ENCODE assay signal across 12 mouse cellular contexts in the genomic region with DNA sequence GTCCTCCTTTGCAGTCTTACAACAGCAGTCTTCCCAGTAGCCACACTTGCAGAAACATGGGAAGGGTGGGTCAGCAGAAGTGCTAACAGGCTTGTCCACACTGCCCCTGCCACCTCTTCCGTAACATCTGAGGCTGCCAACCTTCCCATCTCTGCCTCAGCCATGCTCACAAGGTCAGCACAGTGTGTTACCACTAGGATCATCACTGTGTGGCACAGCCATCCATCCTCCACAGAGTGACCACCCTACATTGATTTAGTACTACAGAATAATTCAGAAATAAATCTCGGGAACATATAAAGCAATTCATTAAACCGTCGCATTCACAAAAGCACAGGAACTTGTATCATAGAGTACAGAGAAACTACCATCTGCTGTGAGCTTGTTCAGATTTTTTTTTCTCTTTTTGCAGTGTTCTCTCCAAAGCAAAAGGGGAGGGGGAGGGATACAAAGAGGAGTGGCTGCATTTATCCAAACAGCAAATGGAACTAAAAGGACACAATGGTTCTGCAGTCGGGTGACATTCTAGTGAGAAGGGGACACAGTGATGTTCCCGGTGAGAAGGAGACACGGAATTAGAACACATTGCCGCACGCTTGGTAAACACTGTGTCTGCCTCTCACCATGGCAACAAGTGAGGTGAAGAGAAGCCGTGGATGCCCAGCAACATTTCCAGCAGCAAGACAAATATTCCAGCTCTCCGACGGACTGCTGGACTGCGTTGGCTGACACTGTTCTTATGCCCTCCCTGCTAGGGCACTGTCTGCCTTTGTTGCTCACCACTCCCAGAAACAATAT.
DNase-seq lines count a peak whose midpoint lies in the region; ATAC-seq and TF ChIP-seq lines count a peak whose summit lies in the region.
"Had no signal": no experiment of that assay in that cellular context is flagged by ENCODE, and none has a peak within 500 bp of the region (broad histone marks: within the 10 kb centered on the region; RNA-seq: fewer than 3 reads in every experiment).

No protein-coding gene starts in this region.

- peak; percentile 8 for DNase-seq in cerebellum, adult 9-11 months
- no peak for DNase-seq in cerebellum, postnatal 25 days
- peak; percentile 44 to 54 for DNase-seq in layer of hippocampus, adult 2 months (ENCODE audit: low spot score in 2 of 2)
- DNase-seq in layer of hippocampus, postnatal 25 days (ENCODE audit: extremely low spot score in 1 of 2, low spot score in 1 of 2) = no peak
- DNase-seq in hindbrain, postnatal 0 days (ENCODE audit: low spot score) = peak; percentile 60
- DNase-seq in Muller cell, postnatal 12 days (ENCODE audit: inconsistent ontology term) = no peak
- DNase-seq: gastrocnemius, postnatal 14 days; kidney, adult 9 months; lung, postnatal 10 days had no signal

- H3K9me3 ChIP-seq in hindbrain, postnatal 0 days (ENCODE audit: low read length) = no peaks in the 10 kb centered on the region
- H3K9me3 ChIP-seq: embryonic facial prominence, embryonic 12.5 days had no signal

- H3K4me2 ChIP-seq in hindbrain, postnatal 0 days (ENCODE audit: low read depth, low read length) = peak overlapping the region; percentile 38
- H3K4me2 ChIP-seq: embryonic facial prominence, embryonic 12.5 days had no signal

- peak; percentile 83 for ATAC-seq in hindbrain, postnatal 0 days
- ATAC-seq in erythroblast, adult 5-6 weeks (replicated peaks; ENCODE audit: low FRiP score, poor library complexity, severe bottlenecking) = no peak

- peak overlapping the region; percentile 30 for H3K4me3 ChIP-seq in layer of hippocampus, adult 2 months
- no peak overlapping the region for H3K4me3 ChIP-seq in hindbrain, postnatal 0 days (ENCODE audit: low read length)
- no peak overlapping the region for H3K4me3 ChIP-seq in olfactory bulb, adult 2 months (ENCODE audit: insufficient read depth, low read depth, low read length)
- H3K4me3 ChIP-seq: embryonic facial prominence, embryonic 12.5 days had no signal

- TF ChIP-seq POLR2A in olfactory bulb, adult 2 months (IDR thresholded peaks at IDR 0.05; ENCODE audit: insufficient read depth, low read depth, low read length) = no peak

- H3K4me1 ChIP-seq in hindbrain, postnatal 0 days (ENCODE audit: insufficient read depth, low read length) = peaks cover 6% of the 10 kb centered on the region
- peaks cover 9% of the 10 kb centered on the region for H3K4me1 ChIP-seq in olfactory bulb, adult 2 months (ENCODE audit: control insufficient read depth, insufficient read depth, low read length)
- H3K4me1 ChIP-seq: embryonic facial prominence, embryonic 12.5 days had no signal

- H3K9ac ChIP-seq in hindbrain, postnatal 0 days (replicated peaks; ENCODE audit: low read length) = no peak overlapping the region
- H3K9ac ChIP-seq: embryonic facial prominence, embryonic 12.5 days had no signal

- 18% methylated on average over 13 of the region's 13 CpGs for WGBS in hindbrain, postnatal 0 days
- 22% methylated on average over 13 of the region's 13 CpGs for WGBS in olfactory bulb, adult 2 months

- no peaks in the 10 kb centered on the region for H3K27me3 ChIP-seq in hindbrain, postnatal 0 days (ENCODE audit: insufficient read depth, low read length)
- H3K27me3 ChIP-seq: embryonic facial prominence, embryonic 12.5 days had no signal

- H3K27ac ChIP-seq in layer of hippocampus, adult 2 months = peak overlapping the region; percentile 91
- 0 out of 2 replicates have a peak overlapping the region, but pooled peaks have one; percentile 20 for H3K27ac ChIP-seq in hindbrain, postnatal 0 days
- H3K27ac ChIP-seq in olfactory bulb, adult 2 months (ENCODE audit: insufficient read depth, low read depth, low read length) = peak overlapping the region; percentile 46; the same call in 1 of the 2 replicates
- H3K27ac ChIP-seq: embryonic facial prominence, embryonic 12.5 days had no signal

- no peaks in the 10 kb centered on the region for H3K36me3 ChIP-seq in hindbrain, postnatal 0 days (ENCODE audit: insufficient read depth, low read length)
- H3K36me3 ChIP-seq: embryonic facial prominence, embryonic 12.5 days had no signal

- no peak for TF ChIP-seq CTCF in layer of hippocampus, adult 2 months (conservative IDR thresholded peaks at IDR 0.05)
- TF ChIP-seq CTCF in hindbrain, postnatal 0 days (IDR thresholded peaks at IDR 0.05; ENCODE audit: low read depth) = no peak
- no peak for TF ChIP-seq CTCF in olfactory bulb, adult 2 months (IDR thresholded peaks at IDR 0.05; ENCODE audit: insufficient read depth, low read depth, low read length)

Comparison
In these comparisons a context has a peak if more than half of its experiments do, and no peak if none do; other contexts are left out.
1. DNase-seq: peak in cerebellum, adult 9-11 months (single experiment), layer of hippocampus, adult 2 months (2 of 2) and hindbrain, postnatal 0 days (single experiment); none in cerebellum, postnatal 25 days (0 of 2), layer of hippocampus, postnatal 25 days (0 of 2) and Muller cell, postnatal 12 days (single experiment).
2. H3K27ac ChIP-seq: peak in every context shown above with its lines; median percentile 91 in layer of hippocampus, adult 2 months; 46 in olfactory bulb, adult 2 months; 20 in hindbrain, postnatal 0 days.